Mouse (Mus musculus): ENCODE results near the gene Fam13c.

The Fam13c gene

DNA sequence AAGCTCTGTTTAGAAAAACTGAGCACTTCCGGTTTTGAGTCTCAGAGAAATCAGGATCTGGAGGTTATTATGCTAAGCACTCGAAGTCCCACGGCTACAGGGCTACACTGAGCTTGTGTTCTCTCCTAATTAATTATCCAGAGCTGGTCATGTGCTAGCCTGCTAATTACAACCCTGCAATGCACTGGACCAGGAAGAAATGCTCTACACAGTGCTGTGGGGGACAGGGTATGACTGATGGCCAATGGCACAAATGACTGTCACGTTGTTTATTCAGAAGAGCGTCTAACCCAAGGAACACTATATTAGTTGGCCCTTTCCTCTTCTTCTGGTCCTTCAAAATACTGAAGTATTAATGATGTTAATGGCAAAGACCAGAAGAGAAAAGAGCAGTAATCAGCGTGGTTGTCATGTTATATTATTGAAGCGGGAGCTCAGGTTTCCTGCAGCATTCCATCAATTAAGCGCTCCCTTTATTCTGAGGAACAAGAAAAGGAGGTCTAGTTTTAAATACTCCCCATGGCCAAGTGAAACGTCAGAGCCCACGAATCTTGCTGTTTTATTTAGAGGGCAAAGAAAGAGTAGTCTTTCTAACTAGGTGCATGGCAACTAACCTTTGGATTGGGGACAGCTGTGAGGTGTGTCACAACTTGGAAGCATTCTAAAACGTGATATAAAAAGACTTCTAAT is 18.4 kb downstream of the Fam13c start:
- in situ Hi-C loops (cut with MseI, MboI) = no loop called here

GRCm38 (mm10) chr10:70465638-70466037 is 25.4 kb downstream of the Fam13c start:
- in situ Hi-C loops (cut with MseI, MboI) = no loop called here

DNA sequence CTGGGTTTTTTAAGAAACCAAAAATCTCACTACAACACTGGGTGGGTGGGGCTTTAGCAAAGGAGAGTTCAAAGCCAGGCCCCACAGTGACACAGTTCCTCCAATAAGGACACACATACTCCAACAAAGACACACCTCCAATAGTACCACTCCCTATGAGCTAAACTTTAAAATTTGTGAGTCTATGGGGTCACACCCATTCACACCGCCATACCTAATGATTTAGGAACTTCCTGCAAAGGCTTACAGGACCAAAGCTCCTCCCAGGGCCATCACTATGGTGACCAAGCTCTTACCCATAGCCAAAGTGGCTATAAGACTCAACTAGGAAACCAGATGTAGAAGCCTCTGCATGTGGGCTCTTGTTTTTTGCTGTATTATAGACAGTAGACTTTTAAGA is 30.6 kb downstream of the Fam13c start:
- in situ Hi-C loops (cut with MseI, MboI) = loop anchor here in 1 of 2 experiments (10.0 kb wide), 1 partner anchor 156 kb away; no protein-coding TSS in a partner anchor

DNA sequence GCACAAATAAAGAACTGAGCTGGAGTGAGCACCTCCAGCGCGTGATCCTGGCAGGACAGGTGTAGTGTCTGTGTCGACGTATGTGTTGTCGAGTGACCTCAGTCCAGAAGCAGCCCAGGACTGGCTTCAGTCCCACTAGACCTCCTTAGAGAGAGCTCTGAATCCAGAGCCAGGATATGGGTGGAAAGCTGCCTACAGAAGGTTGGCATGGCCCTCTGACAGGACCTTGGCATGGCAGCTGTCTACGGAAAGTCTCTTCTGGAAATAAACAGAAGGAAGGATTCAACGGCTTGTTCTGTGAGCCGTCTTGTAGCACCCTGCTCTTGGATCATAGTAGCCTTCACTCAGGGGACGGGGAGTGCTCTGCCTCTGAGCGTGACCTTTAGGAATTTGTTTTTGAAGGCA is 37.5 kb downstream of the Fam13c start:
- in situ Hi-C loops (cut with MseI, MboI) = loop anchor here in 1 of 2 experiments (10.0 kb wide), 1 partner anchor 163 kb away; no protein-coding TSS in a partner anchor

DNA sequence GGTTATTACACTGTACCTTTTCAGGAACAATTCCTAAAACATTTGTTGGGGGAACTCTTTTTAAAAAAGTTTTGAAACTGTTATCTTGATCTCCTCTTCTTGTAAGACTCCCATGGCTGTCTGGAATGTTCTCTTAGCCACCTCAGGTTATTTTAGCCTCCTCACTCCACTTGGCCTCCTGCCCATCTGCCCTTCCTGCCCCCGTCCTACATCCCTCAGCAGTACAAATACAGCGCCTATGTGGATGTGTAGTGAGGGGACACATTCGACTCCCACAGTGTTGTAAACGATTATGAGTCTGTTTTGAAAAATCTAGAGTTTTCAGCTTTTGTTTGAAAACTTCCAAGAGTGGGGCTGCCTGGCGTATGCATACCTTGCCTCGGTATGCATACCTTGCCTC is 43.5 kb downstream of the Fam13c start:
- in situ Hi-C loops (cut with MseI, MboI) = no loop called here

DNA sequence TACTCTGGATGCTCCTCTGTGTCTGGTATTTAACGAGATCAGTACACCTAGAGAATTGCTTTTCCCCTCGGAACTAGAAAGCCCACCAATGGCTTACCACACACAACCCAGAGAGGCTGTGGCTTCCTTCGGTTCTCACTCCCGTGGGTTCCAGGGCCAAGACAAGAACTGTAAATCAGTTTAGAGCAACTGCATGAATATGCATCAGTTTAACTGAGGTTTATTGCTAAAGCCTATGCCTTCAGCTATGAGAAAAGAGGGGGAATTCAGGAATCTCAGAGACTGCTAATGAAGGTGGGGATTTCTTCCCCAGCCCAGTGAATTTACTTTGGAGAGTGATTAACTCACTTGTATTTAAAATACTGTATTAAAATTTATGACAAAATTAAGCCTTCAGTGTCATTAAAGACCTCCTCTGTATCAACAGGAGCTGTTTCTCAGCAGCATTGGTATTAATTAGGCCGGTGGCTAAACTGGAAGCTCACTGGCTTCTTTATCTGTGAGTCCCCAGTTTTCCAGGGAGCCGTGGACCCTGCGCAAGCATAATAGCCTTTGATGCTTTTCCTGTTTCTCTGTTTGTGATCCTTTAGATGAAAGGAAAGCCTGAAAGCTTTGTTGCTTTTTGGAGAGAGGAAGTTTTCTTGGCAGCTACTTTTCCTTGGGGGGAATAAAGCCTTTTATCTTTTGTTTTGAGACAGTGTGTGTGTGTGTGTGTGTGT is 44.4 kb downstream of the Fam13c start:
- in situ Hi-C loops (cut with MseI, MboI) = no loop called here

DNA sequence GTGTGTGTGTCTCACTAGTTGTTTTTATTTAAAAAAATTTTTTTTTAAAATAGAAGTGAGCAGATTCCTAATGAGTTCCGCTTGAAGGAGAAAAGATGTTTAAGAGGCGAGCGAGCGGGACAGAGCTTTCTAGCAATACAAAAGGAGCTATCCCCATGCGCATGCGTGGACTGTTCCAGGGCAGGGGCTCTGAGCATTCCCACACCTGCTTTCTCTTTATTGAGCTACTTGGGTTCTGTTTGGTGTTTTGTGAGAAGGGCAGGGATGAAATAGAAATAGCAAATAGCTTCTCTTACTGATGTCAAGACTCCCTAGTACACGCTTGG is 45.0 kb downstream of the Fam13c start:
- in situ Hi-C loops (cut with MseI, MboI) = no loop called here

DNA sequence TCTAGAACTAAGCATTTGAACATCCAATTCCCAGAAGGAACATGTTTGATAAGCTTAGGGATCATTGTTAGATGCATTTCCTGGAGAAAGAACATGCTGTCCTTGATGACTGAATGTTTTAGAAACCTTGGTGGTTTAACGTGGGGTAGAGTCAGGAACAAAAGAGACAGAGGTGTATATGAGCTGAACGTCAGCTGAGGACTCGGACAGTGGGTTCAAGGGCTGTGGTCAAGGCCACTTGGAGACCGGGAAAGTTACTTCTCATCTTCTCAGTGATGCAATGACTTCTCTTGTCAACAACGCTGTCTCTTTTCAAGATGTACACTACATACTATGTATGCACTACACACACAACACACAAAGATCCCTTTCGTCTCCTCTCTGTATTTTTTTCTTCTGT is 46.4 kb downstream of the Fam13c start:
- in situ Hi-C loops (cut with MseI, MboI) = no loop called here

DNA sequence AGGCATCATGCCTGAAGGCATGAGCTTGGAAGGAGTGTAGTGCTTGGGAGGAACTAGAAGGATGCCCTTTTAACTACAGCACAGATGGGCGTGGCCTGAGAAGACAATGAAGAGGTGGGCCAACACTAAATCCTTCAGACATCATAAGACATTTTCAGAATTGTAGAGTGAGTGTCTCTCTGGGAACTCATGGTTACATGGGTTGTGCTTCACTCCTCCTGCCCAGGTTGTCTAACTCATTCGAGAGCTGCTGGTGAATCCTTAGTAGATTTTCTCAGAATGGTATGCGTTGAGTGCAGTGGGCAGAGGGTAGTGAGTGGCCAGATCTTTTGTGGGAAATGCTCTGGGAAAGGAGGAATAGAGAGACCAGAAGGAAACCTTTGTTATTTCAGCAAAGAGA is 53.6 kb downstream of the Fam13c start:
- in situ Hi-C loops (cut with MseI, MboI) = no loop called here

DNA sequence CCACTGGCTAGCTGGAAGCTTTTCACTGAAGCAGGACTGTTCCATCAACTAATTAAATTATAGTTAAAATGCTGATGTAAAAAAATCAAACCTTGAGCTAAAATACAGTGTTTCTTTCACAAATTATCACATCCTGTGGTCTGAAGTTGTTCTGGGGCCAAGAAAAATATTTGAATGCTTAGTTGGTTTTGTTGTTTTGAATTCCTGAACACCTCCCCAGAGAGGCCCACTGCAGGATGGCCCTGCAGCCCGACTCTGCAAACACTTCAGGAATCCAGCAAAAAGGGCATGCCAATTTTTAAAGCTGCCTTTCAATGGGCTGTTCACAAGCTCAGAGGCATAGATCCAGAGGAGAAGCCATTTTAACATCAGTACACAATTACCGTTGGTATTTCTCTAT is 54.2 kb downstream of the Fam13c start:
- in situ Hi-C loops (cut with MseI, MboI) = no loop called here

DNA sequence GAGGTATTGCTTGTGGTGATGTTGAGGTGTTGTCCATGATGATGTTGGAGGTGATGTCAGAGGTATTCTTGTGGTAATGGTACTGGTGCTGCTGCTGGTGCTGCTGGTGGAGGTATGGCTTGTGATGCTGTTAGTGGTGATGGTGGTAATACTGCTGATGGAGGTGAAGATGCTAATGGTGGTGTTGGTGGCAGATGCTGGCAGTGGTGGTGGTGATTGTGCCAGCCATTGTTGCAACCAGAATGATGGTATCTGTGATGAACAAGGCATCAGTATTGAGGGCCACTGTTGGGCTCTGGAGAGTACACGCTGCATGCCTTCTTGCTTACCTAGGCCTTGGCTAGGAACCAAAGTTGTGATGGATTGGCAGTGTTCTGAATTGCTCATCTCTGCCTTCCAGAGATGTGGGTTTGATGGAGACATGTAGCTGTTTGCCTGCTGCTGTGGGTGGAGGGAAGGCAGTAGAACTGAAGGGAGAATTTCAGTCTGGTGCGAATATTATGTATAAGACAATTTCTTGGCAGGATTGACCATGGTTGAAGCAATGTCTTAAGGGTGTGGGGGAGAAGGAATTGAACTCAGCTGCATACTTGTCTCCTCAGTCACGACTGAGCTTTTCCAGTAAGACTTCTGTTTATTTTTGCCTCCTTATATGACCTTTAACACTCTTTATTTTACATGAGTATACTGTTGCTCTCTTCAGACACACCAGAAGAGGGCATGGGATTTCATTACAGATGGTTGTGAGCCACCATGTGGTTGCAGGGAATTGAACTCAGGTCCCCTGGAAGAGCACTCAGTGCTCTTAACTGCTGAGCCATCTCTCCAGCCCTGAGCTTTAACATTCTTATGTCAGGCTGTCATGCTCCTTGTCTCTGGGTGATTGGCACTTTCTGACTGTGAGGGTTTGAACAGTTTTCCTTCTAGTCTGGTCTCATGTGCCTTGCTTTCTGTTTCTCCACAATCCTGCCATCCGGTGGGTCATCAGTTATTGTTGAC is 55.1 kb downstream of the Fam13c start:
- in situ Hi-C loops (cut with MseI, MboI) = no loop called here

- in situ Hi-C loops (cut with MseI, MboI) = no loop called here
Observed at GRCm38 (mm10) chr10:70496938-70497337, 56.7 kb downstream of the Fam13c start.

- in situ Hi-C loops (cut with MseI, MboI) = no loop called here
Observed at GRCm38 (mm10) chr10:70498328-70498727, 58.0 kb downstream of the Fam13c start.

DNA sequence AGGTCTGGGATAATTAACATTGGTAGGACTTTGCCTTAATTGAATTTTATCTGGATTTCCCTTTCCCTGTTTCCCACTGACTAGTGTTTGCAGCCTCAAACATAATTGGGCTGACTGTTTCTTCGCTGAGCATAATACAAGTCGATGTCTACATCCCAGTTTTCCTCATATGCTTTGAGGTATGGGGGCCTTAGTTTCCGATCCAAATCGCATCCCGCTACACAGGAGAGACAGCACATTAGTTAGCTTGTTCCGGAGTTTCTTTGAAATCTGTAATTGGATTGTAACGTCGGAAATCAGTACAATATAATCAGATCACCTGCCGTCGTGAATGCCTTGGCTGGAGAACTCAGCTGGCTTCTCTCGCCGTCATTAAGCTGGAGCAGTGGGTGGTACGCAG is 59.0 kb downstream of the Fam13c start:
- in situ Hi-C loops (cut with MseI, MboI) = no loop called here

GRCm38 (mm10) chr10:70504871-70505270 is 64.6 kb downstream of the Fam13c start:
- in situ Hi-C loops (cut with MseI, MboI) = no loop called here

DNA sequence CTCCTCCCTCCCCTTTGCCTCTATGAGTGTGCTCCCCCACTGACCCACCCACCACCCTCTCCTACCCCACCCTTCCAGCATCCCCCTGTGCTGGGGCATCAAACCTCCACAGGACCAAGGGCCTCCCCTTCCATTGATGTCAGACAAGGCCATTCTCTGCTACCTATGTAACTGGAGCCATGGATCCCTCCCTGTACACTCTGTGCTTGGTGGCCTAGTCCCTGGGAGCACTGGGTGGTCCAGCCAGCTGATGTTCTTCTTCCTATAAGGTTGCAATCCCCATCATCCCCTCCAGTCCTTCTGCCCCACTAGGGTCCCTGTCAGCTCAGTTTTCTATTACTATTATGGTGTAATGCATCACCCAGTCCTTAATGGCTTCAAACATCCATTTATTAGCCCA is 65.1 kb downstream of the Fam13c start:
- in situ Hi-C loops (cut with MseI, MboI) = no loop called here

- in situ Hi-C loops (cut with MseI, MboI) = no loop called here
Observed at GRCm38 (mm10) chr10:70505842-70506241, 65.6 kb downstream of the Fam13c start.

- in situ Hi-C loops (cut with MseI, MboI) = no loop called here
Observed at GRCm38 (mm10) chr10:70506499-70507168, 66.4 kb downstream of the Fam13c start.

GRCm38 (mm10) chr10:70507880-70508279 is 67.6 kb downstream of the Fam13c start:
- in situ Hi-C loops (cut with MseI, MboI) = no loop called here

- in situ Hi-C loops (cut with MseI, MboI) = no loop called here
Observed at GRCm38 (mm10) chr10:70514848-70515247, 74.6 kb downstream of the Fam13c start.

DNA sequence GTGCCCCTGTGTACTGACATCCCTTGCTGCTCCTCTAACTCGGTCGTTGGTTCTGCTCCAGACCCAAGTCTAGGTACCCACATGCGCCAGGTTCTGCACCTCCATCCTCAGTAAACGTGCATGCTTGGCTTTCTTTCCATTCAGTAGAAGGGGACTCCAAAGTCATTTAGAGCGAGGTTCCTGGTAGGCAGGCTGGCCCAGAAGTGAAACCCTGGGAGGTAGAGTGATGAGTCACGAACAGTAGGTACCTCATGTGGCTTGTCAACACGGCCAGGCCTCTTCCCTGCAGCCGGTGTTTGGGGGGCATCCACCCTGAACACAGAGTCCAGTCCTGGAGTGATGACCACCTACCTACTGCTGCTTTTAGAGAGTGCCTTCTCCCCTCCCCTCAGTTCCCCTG is 76.4 kb downstream of the Fam13c start:
- in situ Hi-C loops (cut with MseI, MboI) = no loop called here

GRCm38 (mm10) chr10:70519640-70520099 is 79.4 kb downstream of the Fam13c start:
- in situ Hi-C loops (cut with MseI, MboI) = no loop called here

All from mouse trophoblast stem cell (cell line).